Mouse (Mus musculus) CD4-positive, CD25-positive, alpha-beta regulatory T cell, adult 4 months (primary cell): ENCODE measurements around the gene Psg19. TPM values are rescaled to one million over a fixed set of nuclear protein-coding genes. Genes with fewer than 3 reads are reported as not detected.

Experiments
- polyA plus RNA-seq, 2 experiments: library from polyadenylated mRNA; unstranded; fragments of 100-300 nt; shearing (Covaris generic); gene quantifications; one replicate each; pipeline ENCODE4 v1.2.1; 2017

Gene Psg19
- polyA plus RNA-seq, 2 experiments from 2014 or later, result not detected

Other genes with a start within 250 kb of the Psg19 start
- gene Psg27, start 231.2 kb downstream of the Psg19 start, polyA plus RNA-seq, result not detected
- not detected for gene Psg23, start 182.0 kb downstream of the Psg19 start, polyA plus RNA-seq
- gene Psg21, start 141.8 kb downstream of the Psg19 start, polyA plus RNA-seq, result not detected
- gene Psg20, start 112.3 kb downstream of the Psg19 start, polyA plus RNA-seq, result not detected
- gene Psg22, start 80.4 kb downstream of the Psg19 start, polyA plus RNA-seq, result not detected
- not detected for gene Psg17, start 23.1 kb upstream of the Psg19 start, polyA plus RNA-seq
- under 1 TPM in 1 of 2 experiments, not detected in 1; 0.22 TPM for gene Mill2, start 41.4 kb upstream of the Psg19 start, polyA plus RNA-seq
- gene Pglyrp1, start 72.8 kb upstream of the Psg19 start, polyA plus RNA-seq, result 100 to 1,000 TPM; 246 to 259 TPM
- 1 to 10 TPM; 7.6 to 8.9 TPM for gene Ccdc61, start 111.9 kb upstream of the Psg19 start, polyA plus RNA-seq
- not detected for gene Nova2, start 127.4 kb upstream of the Psg19 start, polyA plus RNA-seq
- not detected for gene Nanos2, start 188.9 kb upstream of the Psg19 start, polyA plus RNA-seq
- 1 to 10 TPM; 1.7 to 3.0 TPM for gene Mypop, start 192.7 kb upstream of the Psg19 start, polyA plus RNA-seq
- gene Irf2bp1, start 205.5 kb upstream of the Psg19 start, polyA plus RNA-seq, result 1 to 10 TPM; 2.0 to 2.4 TPM
- gene Foxa3, start 225.0 kb upstream of the Psg19 start, polyA plus RNA-seq, result not detected
- 1 to 10 TPM; 5.0 to 6.4 TPM for gene Sympk, start 225.9 kb upstream of the Psg19 start, polyA plus RNA-seq